Mouse (Mus musculus): ENCODE data around the gene Oprl1.

Gene Oprl1

DNA sequence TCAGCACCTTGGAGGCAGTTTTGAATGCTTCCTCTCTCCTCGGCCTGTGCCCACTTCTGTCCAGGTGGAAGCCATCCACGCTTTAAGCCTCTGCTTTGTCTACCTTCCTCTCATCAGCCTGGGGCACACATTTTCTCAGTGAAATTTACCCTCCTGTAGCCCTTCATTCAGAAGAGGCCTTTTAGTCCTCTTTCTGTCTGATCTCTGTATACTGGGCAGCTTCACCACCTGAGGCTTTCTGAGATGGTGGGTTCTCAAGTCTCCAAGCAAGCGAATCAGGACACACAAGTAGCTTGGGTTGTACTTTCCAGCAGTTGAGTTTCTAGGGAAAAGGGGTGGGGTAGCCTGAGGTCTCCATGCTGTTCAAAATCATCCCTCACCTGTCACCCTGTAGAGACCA lies 22.5 kb upstream of the Oprl1 start:
- no peak for DNase-seq (ENCODE audit: low read depth, low spot score)

GRCm38 (mm10) chr2:181693339-181694280 lies 21.2 kb upstream of the Oprl1 start, which contains the start of gene Rgs19:
Gene Rgs19 (minus strand): TSS chr2:181693977.
- peak; percentile 93 for DNase-seq (ENCODE audit: low read depth, low spot score)

GRCm38 (mm10) chr2:181694581-181694980 lies 20.2 kb upstream of the Oprl1 start:
- no peak for DNase-seq (ENCODE audit: low read depth, low spot score)

DNA sequence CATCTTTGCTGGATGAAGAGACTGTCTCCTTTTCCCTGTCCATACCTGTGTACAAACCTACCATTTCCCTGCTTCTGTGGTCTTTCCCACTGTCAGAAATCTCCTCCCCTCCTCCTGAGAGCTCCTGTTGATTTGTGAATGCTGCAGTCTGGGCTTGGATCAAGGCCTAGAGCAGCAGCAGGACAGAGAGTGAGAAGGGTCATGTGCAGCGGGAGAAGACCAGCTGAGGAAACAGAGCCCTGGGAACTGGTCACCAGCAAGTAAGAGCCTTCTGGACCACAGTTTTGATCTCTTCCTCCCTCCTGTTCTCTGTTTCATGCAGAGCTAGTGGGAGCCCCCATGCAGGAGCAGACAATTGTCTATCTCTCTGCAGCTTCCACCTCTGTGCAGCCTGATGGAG lies 19.0 kb upstream of the Oprl1 start:
- DNase-seq (ENCODE audit: low read depth, low spot score) = no peak

DNA sequence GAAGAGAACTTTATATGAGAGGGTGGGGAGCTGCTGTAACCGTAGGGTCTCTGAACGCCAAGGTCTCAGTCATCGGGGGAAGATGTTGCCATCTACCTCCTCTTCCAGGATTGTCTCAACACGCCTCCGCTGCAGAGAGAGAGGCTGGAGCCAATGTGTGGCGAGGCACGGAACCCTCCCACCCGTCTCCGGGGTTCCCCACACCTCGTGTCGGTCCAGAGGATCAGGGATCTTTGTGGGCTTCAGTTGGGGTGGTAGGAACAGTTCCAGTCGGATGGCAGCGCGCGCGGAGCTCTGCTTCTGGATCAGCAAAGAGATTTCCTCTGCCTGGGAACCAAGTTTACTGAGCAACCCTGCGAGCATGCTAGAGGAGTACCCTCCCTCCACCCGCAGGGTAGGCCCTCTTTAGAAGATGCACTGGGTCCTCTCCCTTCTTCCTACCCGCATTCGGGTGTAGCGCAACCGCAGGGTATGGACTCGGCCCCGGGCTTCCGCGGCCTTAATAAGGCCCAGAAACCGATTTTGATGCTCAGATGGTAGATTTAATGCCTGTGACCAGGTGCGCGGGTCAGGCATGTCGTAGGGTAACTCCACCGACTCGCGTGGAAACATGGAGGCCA lies 17.9 kb upstream of the Oprl1 start:
- DNase-seq (ENCODE audit: low read depth, low spot score) = no peak

DNA sequence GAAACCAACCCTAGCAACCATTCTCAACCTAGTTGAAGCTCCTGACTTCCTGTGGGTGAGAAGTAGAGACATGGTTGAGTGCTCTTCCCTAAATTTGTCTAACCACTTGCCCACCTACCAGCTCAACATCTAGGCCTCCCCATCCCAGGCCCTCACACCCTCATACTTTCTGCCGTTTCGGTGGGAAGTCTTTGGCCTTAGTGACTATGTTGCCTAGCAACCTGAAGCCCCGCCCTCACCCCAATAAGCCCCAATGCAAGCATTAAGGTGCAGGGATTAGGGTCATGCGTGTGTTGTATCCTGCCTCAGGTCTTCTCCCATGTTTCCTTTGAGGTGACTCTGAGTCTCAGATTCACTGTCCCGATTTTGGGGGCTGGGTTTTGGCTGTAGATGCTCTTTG lies 16.6 kb upstream of the Oprl1 start, which contains the start of gene Lkaaear1:
Lkaaear1 (minus strand) TSS at position 202 of the 400 bp plus-strand sequence.
- no peak for DNase-seq (ENCODE audit: low read depth, low spot score)

GRCm38 (mm10) chr2:181706668-181707067 lies 8.1 kb upstream of the Oprl1 start:
- peak; percentile 78 for DNase-seq (ENCODE audit: low read depth, low spot score)

GRCm38 (mm10) chr2:181713749-181714148 lies 1.1 kb upstream of the Oprl1 start:
- DNase-seq (ENCODE audit: low read depth, low spot score) = no peak

- DNase-seq (ENCODE audit: low read depth, low spot score) = no peak
Observed at GRCm38 (mm10) chr2:181715382-181715781, 566 bp downstream of the Oprl1 start.

DNA sequence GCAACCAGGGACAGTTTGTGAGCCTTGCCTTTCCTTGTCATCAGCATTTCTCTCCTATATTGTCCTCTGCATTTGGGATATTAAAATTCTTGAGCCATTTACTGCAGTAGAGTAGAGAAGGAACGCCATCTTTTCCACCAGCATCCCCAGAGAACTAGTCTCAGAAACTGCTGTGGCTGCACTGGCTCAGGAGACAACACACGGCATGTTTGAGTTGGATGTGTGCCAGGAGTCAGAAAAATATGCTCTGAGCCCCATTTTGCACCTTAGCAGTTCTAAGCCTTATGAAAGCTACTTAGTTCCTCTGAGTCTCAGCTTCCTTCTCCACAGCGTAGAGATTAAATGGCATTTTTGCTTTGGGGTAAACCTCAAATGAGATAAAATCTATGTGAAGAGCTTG lies 2.2 kb downstream of the Oprl1 start:
- no peak for DNase-seq (ENCODE audit: low read depth, low spot score)

- no peak for DNase-seq (ENCODE audit: low read depth, low spot score)
Observed at GRCm38 (mm10) chr2:181720061-181720460, 5.2 kb downstream of the Oprl1 start.

- DNase-seq (ENCODE audit: low read depth, low spot score) = no peak
Observed at GRCm38 (mm10) chr2:181721200-181721599, 6.4 kb downstream of the Oprl1 start.

GRCm38 (mm10) chr2:181722213-181722612 lies 7.4 kb downstream of the Oprl1 start:
- peak; percentile 46 for DNase-seq (ENCODE audit: low read depth, low spot score)

- DNase-seq (ENCODE audit: low read depth, low spot score) = no peak
Observed at GRCm38 (mm10) chr2:181727659-181728262, 12.9 kb downstream of the Oprl1 start.

DNA sequence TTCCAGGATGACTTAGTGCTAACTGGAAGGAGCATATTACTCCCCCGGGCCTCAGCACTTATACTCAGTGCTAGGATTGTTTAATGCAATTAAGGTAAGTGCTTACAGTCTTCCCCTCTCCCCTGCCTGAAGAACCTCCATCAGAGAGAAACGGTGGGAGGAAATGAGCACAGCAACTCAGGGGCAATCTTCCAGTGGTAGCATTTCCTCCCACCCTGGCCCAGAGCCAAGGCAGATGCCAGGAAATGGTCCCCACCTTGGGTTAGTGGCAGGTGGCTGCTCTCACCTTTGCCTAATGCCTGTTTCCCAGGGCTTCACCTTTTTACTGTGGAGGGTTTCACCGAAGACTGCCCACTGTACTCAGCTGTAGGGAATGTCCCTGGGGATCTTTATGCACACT lies 15.2 kb downstream of the Oprl1 start:
- DNase-seq (ENCODE audit: low read depth, low spot score) = no peak

DNA sequence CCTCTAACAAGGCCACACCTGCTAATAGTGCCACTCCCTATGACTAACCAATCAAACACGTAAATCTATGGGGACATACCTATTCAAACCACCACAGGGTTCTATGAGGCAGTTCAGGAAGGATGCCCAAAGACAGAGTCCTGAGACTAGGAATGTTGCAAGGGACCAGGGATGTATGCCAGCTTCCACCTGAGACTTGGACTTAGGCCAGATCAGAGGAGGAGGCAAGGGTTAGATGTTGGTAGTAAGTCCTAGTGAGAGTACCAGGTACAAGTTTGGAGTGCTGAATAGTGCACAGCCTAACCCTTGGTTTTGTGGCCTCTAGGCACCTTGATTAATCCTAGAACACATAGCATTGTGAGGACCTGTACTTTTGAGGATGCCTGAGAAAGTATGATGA lies 37.8 kb downstream of the Oprl1 start:
- no peak for DNase-seq (ENCODE audit: low read depth, low spot score)

DNA sequence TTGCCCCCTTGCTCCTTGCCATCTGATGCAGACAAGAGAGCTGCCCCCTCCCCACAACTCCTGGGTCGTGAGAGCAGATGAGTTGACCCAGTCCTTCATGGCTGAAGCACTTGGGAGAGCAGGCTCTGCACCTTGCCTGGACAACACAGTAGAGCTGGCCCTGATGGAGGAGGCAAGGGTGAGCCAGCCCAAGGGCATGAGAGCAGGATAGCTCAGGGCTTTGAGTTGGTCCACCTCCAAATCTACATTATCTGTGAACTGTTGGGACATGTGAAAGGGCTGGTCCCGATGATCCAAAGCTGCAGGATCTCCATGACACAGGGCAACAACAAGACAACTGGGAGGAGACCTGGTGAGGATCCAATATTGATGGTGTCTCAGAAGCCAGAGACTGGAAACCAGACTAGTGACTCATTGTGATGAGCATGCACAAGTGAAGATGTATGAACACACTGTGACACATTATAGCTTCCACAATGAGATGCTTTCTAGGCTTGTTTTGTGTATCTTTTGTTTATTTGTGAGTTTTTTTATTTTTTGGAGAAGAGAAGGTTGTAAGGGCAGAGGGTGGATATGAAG lies 43.4 kb downstream of the Oprl1 start:
- DNase-seq (ENCODE audit: low read depth, low spot score) = no peak

GRCm38 (mm10) chr2:181759041-181759440 lies 44.2 kb downstream of the Oprl1 start:
- DNase-seq (ENCODE audit: low read depth, low spot score) = no peak

DNA sequence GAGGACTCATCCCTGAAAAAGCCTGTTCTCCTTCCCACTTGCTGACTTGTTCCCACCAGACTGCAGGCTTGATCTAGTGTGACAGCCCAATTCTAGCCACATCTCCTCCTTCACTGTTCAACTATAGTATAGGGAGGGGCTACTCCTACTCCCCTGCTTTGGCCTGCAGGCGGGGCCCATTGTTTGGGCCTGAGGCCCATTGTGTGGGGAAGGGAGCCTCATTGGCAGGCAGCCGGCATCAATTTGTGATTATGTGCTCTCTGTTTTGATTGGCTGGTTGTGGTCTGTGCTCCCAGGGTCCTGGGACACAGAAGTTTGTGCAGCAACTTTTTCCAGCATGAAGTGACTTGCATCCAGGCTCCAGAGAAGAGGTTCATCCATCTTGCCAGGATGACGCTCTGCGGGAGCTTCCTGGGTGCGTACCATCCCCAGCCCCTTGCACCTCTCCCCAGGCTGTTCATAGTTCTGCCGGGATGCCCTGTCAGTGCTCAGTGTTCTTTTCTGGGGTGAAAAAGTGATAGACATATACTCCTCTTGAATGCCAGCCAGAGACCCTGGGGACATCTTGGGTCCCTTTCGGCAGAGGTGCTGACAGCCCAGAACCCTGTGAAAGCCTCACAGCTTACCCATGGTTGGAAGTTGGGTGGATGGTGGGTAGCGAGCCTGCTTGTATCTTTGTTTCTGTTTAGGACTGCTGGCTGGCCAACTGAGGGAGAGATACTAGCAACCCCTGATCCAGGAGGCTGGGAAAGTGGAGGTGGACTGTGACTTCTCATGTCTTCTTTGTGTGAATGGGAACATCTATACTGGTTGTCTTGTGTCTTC lies 48.4 kb downstream of the Oprl1 start, which contains the start of gene Myt1:
Myt1 (plus strand) TSS at position 327 of the 825 bp plus-strand sequence.
- no peak for DNase-seq (ENCODE audit: low read depth, low spot score)

DNA sequence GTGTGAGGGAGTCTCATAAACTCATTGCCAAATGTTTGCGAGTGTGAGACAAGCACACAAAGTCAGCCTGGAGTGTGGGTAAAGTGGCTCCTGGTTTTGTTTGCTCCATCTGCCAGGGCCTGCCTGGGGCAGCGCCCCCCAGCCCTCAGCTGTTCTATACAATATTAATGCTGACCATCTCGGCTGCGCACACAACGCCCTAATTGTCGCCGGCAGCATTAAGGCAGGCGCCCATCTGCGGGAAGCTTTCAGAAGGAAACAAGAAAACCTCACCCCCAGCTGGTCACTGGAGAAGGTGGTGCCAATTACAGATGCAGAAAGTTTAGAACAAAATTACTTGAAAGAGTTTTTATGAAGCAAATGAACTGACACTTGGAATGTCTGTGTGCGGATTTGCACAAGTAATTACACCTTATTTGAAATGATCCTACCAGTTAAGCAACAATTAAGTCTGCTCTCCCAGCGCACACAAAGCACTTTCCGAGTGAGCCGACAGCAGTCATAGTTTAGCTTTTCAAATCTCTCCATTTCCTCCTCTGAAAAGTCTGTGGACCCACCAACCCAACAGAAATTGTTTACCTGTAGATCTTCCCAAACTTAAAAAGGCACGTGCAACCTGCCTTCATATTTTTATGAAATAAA lies 49.2 kb downstream of the Oprl1 start:
- no peak for DNase-seq (ENCODE audit: low read depth, low spot score)

DNA sequence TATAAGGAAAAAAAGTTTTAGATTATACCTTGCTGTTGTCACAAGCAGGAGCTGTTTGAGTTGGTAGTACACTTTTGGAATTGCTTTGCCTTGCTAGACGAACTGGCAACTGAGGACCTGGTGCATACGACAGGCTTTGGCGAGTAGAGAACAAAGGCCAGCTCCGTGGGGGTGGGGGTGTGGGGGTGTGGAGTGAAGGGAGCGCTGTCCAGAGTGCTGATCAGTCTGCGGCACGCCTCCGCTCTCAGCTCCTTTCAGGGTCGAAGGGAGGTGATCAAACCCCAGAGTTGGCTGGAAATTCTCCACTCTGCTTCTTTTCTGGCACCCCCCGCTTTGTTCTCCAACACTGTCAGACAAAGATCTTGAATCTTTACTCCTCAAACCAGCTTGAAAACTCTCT lies 49.8 kb downstream of the Oprl1 start:
- peak; percentile 8 for DNase-seq (ENCODE audit: low read depth, low spot score)

Measured in CD4-positive, CD25-positive, alpha-beta regulatory T cell, adult 2 months (primary cell).